Mouse (Mus musculus) kidney, postnatal 25 days (tissue): ENCODE results near the gene Nrgn.
A peak's percentile ranks its signal among the peaks of the same experiment; 100 is the strongest.

Experiments
- DNase-seq, 2 experiments: peaks; one replicate each; pipeline ENCODE4 v3.0.0; 2021; ENCODE audit warnings: mixed read lengths in 2 of 2

Nrgn gene

GRCm38 (mm10) chr9:37554279-37554678 lies 1.6 kb upstream of the Nrgn start:
- DNase-seq: no peak

- DNase-seq: no peak
These were observed 763 bp downstream of the Nrgn start for GRCm38 (mm10) chr9:37551751-37552531.

- DNase-seq: no peak
These were observed 2.3 kb downstream of the Nrgn start for GRCm38 (mm10) chr9:37550435-37550834.

- peak in 1 of 2 experiments; percentile 36 for DNase-seq
These were observed 5.8 kb downstream of the Nrgn start for GRCm38 (mm10) chr9:37546889-37547288.

GRCm38 (mm10) chr9:37545847-37546452 lies 6.8 kb downstream of the Nrgn start:
- DNase-seq: no peak

- peak in 1 of 2 experiments; percentile 56 for DNase-seq
These were observed 7.5 kb downstream of the Nrgn start for GRCm38 (mm10) chr9:37545166-37545610.

GRCm38 (mm10) chr9:37544447-37545165 lies 8.1 kb downstream of the Nrgn start:
- DNase-seq: peak; percentile 74 to 84

- DNase-seq: peak; percentile 13 to 45
These were observed 8.7 kb downstream of the Nrgn start for GRCm38 (mm10) chr9:37543869-37544440.

- DNase-seq: no peak
These were observed 10.7 kb downstream of the Nrgn start for GRCm38 (mm10) chr9:37541851-37542642.

GRCm38 (mm10) chr9:37540701-37541575 lies 11.8 kb downstream of the Nrgn start:
- no peak for DNase-seq

- DNase-seq: no peak
These were observed 12.5 kb downstream of the Nrgn start for GRCm38 (mm10) chr9:37540226-37540625.

GRCm38 (mm10) chr9:37539170-37540025 lies 13.3 kb downstream of the Nrgn start, which contains the start of gene Vsig2:
Vsig2 (plus strand) TSS chr9:37539255.
- no peak for DNase-seq

- DNase-seq: peak in 1 of 2 experiments; percentile 41
These were observed 14.9 kb downstream of the Nrgn start for GRCm38 (mm10) chr9:37537658-37538250.

- no peak for DNase-seq
These were observed 15.9 kb downstream of the Nrgn start for GRCm38 (mm10) chr9:37536851-37537250.

- peak; percentile 93 to 94 for DNase-seq
These were observed 21.6 kb downstream of the Nrgn start for GRCm38 (mm10) chr9:37530888-37531705.

GRCm38 (mm10) chr9:37530031-37530887 lies 22.4 kb downstream of the Nrgn start:
- DNase-seq: peak; percentile 83 to 93

GRCm38 (mm10) chr9:37528225-37528970 lies 24.3 kb downstream of the Nrgn start:
- DNase-seq: peak; percentile 27 to 63
